Mouse (Mus musculus): ENCODE results near the gene Kcnh4.

- TF ChIP-seq MAFK (IDR thresholded peaks at IDR 0.05; ENCODE audit: insufficient read depth, low read depth, low read length) = no peak
- TF ChIP-seq ZC3H11A (IDR thresholded peaks at IDR 0.05; ENCODE audit: borderline replicate concordance, low read depth, low read length) = no peak
- no peak for TF ChIP-seq ZNF384 (IDR thresholded peaks at IDR 0.05; ENCODE audit: low read depth, low read length)
- TF ChIP-seq CHD2 (IDR thresholded peaks at IDR 0.05; ENCODE audit: low read depth, low read length) = no peak
- no peak for TF ChIP-seq HCFC1 (IDR thresholded peaks at IDR 0.05; ENCODE audit: borderline replicate concordance, insufficient read depth, low read length)
Observed at GRCm38 (mm10) chr11:100781763-100782475, 22.2 kb upstream of the Kcnh4 start.

All from ES-E14 (cell line).